Mouse (Mus musculus): Measurements from ENCODE around the gene Pax7. TPM values are rescaled to one million over a fixed set of nuclear protein-coding genes. Genes with fewer than 3 reads are reported as not detected.
A peak's percentile ranks its signal among the peaks of the same experiment; 100 is the strongest.

The Pax7 gene
- polyA plus RNA-seq, 1 experiment from 2014 or later = 0.43 TPM

DNA sequence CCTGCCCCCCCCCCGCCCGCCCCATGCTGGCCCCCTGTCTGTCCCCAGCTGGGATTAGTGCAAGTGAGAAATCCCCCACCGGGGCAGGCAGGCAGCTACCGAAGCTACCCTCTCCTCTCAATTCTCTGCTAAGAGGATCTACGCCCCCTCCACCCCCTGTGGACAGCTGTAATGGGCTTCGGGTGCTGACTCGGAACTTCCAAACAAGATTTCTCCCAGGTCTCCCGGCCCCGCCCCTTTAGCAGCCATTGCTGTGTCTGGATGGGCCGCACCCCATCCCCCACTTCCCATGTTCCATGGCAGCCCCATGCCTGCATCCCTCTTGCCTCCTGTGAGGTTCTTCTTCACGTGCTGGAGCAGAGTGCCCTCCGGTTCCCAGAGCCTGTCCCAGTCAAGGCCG lies 76.4 kb downstream of the Pax7 start:
- no peaks in the 10 kb centered on the region for H3K36me3 ChIP-seq (replicated peaks)
- H3K27me3 ChIP-seq = peaks cover 68% of the 10 kb centered on the region
- 0 out of 2 replicates have a peak overlapping the region, but pooled peaks have one; percentile 33 for H3K27ac ChIP-seq
- H3K4me2 ChIP-seq = no peak overlapping the region
- 2% methylated on average over 13 of the region's 13 CpGs for WGBS
- peaks cover 59% of the 10 kb centered on the region for H3K4me1 ChIP-seq
- no peak overlapping the region for H3K4me3 ChIP-seq (replicated peaks)
- H3K9ac ChIP-seq = peak overlapping the region; percentile 38; the same call in 1 of the 2 replicates
- H3K9me3 ChIP-seq = no peaks in the 10 kb centered on the region
- ATAC-seq (ENCODE audit: low FRiP score) = no peak

DNA sequence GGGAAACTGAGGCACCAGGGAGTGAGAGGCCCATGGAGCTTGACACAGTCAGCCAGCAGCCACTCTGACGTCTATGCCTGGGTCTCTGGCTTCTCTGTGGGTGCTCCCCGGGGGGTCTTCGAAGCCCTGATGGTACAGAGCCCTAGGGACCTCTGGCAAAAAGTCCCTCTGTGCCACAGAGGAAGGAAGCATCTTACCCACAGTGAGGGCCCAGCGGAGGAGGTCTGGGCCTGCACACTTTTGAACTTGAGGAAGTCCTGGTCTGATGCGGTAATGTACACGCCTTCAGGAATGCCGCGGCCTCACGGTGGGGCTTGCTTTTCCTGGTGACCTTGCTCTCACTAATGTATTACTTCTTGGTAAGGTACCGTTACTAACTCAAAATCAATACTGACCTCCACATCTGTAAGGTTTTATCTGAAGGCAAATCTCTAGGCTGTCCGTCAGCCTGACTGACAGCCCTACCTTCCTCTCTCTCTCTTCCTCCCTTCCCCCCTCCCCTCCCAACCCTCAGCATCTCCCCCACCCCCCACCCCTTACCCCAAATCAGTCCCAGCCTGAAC lies 79.1 kb downstream of the Pax7 start:
- no peak overlapping the region for H3K4me3 ChIP-seq (replicated peaks)
- ATAC-seq (ENCODE audit: low FRiP score) = no peak
- H3K9ac ChIP-seq = no peak overlapping the region
- 33% methylated on average over 11 of the region's 11 CpGs for WGBS
- no peaks in the 10 kb centered on the region for H3K9me3 ChIP-seq
- H3K36me3 ChIP-seq (replicated peaks) = no peaks in the 10 kb centered on the region
- peaks cover 35% of the 10 kb centered on the region for H3K4me1 ChIP-seq
- H3K27me3 ChIP-seq = peaks cover 45% of the 10 kb centered on the region
- no peak overlapping the region for H3K4me2 ChIP-seq
- no peak overlapping the region for H3K27ac ChIP-seq

- Histone ChIP-seq H3K4me3 (replicated peaks) (no peak overlapping the region), H3K36me3 (replicated peaks) (no peaks in the 10 kb centered on the region), H3K9ac (no peak overlapping the region), H3K4me1 (peaks cover 5% of the 10 kb centered on the region), H3K27ac (no peak overlapping the region), H3K27me3 (peaks cover 21% of the 10 kb centered on the region), H3K4me2 (no peak overlapping the region), H3K9me3 (no peaks in the 10 kb centered on the region)
- no peak for ATAC-seq (ENCODE audit: low FRiP score)
- 90% methylated on average over 5 of the region's 5 CpGs for WGBS
These were observed 82.4 kb downstream of the Pax7 start for GRCm38 (mm10) chr4:139750926-139751325.

- 0 out of 2 replicates have a peak, but pooled peaks cover 5% of the 10 kb centered on the region for H3K4me1 ChIP-seq
- WGBS = 50% methylated on average over 12 of the region's 12 CpGs
- no peak for ATAC-seq (ENCODE audit: low FRiP score)
- H3K9ac ChIP-seq = no peak overlapping the region
- H3K4me2 ChIP-seq = no peak overlapping the region
- peaks cover 12% of the 10 kb centered on the region; the same call in 1 of the 2 replicates for H3K27me3 ChIP-seq
- H3K4me3 ChIP-seq (replicated peaks) = no peak overlapping the region
- no peak overlapping the region for H3K27ac ChIP-seq
- H3K36me3 ChIP-seq (replicated peaks) = no peaks in the 10 kb centered on the region
- H3K9me3 ChIP-seq = no peaks in the 10 kb centered on the region
These were observed 86.0 kb downstream of the Pax7 start for GRCm38 (mm10) chr4:139747190-139747936.

GRCm38 (mm10) chr4:139746177-139746576 lies 87.2 kb downstream of the Pax7 start:
- Histone ChIP-seq H3K36me3 (replicated peaks) (no peaks in the 10 kb centered on the region), H3K9me3 (no peaks in the 10 kb centered on the region), H3K27ac (no peak overlapping the region), H3K4me1 (0 out of 2 replicates have a peak, but pooled peaks cover 5% of the 10 kb centered on the region), H3K27me3 (peaks cover 10% of the 10 kb centered on the region; the same call in 1 of the 2 replicates), H3K4me3 (replicated peaks) (no peak overlapping the region), H3K9ac (no peak overlapping the region), H3K4me2 (no peak overlapping the region)
- ATAC-seq (ENCODE audit: low FRiP score) = no peak
- 66% methylated on average over 12 of the region's 12 CpGs for WGBS

DNA sequence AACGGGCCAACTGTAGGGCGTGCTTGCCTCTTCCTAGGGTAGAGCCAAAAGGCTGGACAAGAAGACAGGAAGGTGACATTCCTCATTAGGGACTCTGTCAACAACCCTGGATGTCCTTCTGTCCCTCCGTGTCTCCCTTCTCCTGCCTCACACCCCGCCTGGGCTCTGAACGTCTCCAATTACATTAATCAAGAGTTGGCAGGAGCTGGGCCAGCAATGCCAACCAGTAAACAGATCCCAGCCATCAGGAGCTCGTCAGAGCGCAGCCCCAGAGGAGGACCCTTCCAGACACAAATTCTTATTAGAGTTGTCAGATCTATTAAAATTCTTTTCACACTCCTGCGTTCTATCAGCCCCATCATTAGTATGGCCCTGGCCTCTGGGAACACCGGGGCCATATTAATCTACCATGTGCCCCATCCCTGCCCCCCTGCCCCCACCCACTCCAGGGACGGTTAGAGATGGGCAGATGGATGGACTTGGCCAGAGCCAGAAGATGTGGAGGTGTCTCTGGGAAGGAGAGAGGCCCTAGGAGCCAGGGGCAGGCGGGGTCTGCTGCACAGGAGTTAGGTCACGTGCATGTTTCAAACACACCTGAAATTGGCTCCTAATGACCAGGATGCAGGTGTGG lies 88.4 kb downstream of the Pax7 start:
- WGBS = 72% methylated on average over 12 of the region's 12 CpGs
- H3K27me3 ChIP-seq = peaks cover 15% of the 10 kb centered on the region; the same call in 1 of the 2 replicates
- no peaks in the 10 kb centered on the region for H3K9me3 ChIP-seq
- H3K4me2 ChIP-seq = no peak overlapping the region
- H3K36me3 ChIP-seq (replicated peaks) = no peaks in the 10 kb centered on the region
- 0 out of 2 replicates have a peak, but pooled peaks cover 5% of the 10 kb centered on the region for H3K4me1 ChIP-seq
- H3K27ac ChIP-seq = no peak overlapping the region
- no peak overlapping the region for H3K4me3 ChIP-seq (replicated peaks)
- no peak overlapping the region for H3K9ac ChIP-seq
- ATAC-seq (ENCODE audit: low FRiP score) = no peak

GRCm38 (mm10) chr4:139743626-139744025 lies 89.7 kb downstream of the Pax7 start:
- Histone ChIP-seq H3K27ac (no peak overlapping the region), H3K27me3 (peaks cover 16% of the 10 kb centered on the region; the same call in 1 of the 2 replicates), H3K4me2 (no peak overlapping the region), H3K9ac (no peak overlapping the region), H3K4me1 (0 out of 2 replicates have a peak, but pooled peaks cover 5% of the 10 kb centered on the region), H3K9me3 (no peaks in the 10 kb centered on the region), H3K36me3 (replicated peaks) (no peaks in the 10 kb centered on the region), H3K4me3 (replicated peaks) (no peak overlapping the region)
- WGBS = 86% methylated on average over 3 of the region's 3 CpGs
- ATAC-seq (ENCODE audit: low FRiP score) = no peak

GRCm38 (mm10) chr4:139737035-139737434 lies 96.3 kb downstream of the Pax7 start:
- 0 out of 2 replicates have a peak, but pooled peaks cover 6% of the 10 kb centered on the region for H3K27me3 ChIP-seq
- no peak overlapping the region for H3K4me3 ChIP-seq (replicated peaks)
- no peak for ATAC-seq (ENCODE audit: low FRiP score)
- 91% methylated on average over 9 of the region's 9 CpGs for WGBS
- H3K27ac ChIP-seq = no peak overlapping the region
- no peak overlapping the region for H3K9ac ChIP-seq
- no peaks in the 10 kb centered on the region for H3K9me3 ChIP-seq
- no peaks in the 10 kb centered on the region for H3K36me3 ChIP-seq (replicated peaks)
- no peaks in the 10 kb centered on the region for H3K4me1 ChIP-seq
- H3K4me2 ChIP-seq = no peak overlapping the region

GRCm38 (mm10) chr4:139727101-139727500 lies 106.2 kb downstream of the Pax7 start:
- 74% methylated on average over 2 of the region's 2 CpGs for WGBS

DNA sequence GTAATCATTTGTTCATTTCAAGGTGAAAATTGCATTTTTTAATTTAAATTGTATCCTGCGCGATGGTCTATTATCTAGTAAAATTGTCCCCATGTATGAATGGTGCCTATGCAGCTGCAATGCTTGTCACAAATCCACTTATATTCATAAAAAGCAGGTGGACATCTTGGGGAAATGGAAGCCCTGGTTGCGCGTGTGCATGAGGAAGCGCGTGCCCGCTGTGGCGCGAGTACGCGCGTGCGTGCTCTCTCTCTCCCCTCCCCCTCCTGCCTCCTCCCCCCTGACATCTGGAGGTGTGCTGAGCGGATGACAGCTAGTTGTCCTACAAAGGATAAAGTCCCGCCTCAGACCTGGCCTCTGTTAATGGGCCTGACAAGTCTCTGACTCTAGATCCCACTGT lies 107.9 kb downstream of the Pax7 start:
- no peak for ATAC-seq (ENCODE audit: low FRiP score)
- H3K27ac ChIP-seq = no peak overlapping the region

More at GRCm38 (mm10) chr4:139727101-139727500, 106.2 kb downstream of the Pax7 start:
- Histone ChIP-seq H3K4me2 (no peak overlapping the region), H3K27ac (no peak overlapping the region), H3K4me1 (peaks cover 7% of the 10 kb centered on the region), H3K27me3 (peaks cover 10% of the 10 kb centered on the region), H3K4me3 (replicated peaks) (no peak overlapping the region), H3K9ac (no peak overlapping the region), H3K36me3 (replicated peaks) (no peaks in the 10 kb centered on the region), H3K9me3 (peaks cover 9% of the 10 kb centered on the region)
- no peak for ATAC-seq (ENCODE audit: low FRiP score)

GRCm38 (mm10) chr4:139724296-139724695 lies 109.0 kb downstream of the Pax7 start:
- Histone ChIP-seq H3K9ac (no peak overlapping the region), H3K27ac (no peak overlapping the region), H3K27me3 (peaks cover 10% of the 10 kb centered on the region), H3K4me3 (replicated peaks) (no peak overlapping the region), H3K36me3 (replicated peaks) (no peaks in the 10 kb centered on the region), H3K4me1 (peaks cover 7% of the 10 kb centered on the region), H3K4me2 (no peak overlapping the region), H3K9me3 (peaks cover 9% of the 10 kb centered on the region)
- WGBS = 63% methylated on average over 4 of the region's 4 CpGs
- ATAC-seq (ENCODE audit: low FRiP score) = no peak

More for the DNA sequence above, 107.9 kb downstream of the Pax7 start:
- peaks cover 10% of the 10 kb centered on the region for H3K27me3 ChIP-seq
- H3K4me1 ChIP-seq = peaks cover 7% of the 10 kb centered on the region
- H3K4me2 ChIP-seq = no peak overlapping the region
- no peak overlapping the region for H3K9ac ChIP-seq
- H3K4me3 ChIP-seq (replicated peaks) = no peak overlapping the region
- 77% methylated on average over 15 of the region's 15 CpGs for WGBS
- H3K9me3 ChIP-seq = peaks cover 9% of the 10 kb centered on the region
- no peaks in the 10 kb centered on the region for H3K36me3 ChIP-seq (replicated peaks)

GRCm38 (mm10) chr4:139718978-139719377 lies 114.3 kb downstream of the Pax7 start:
- H3K4me2 ChIP-seq = no peak overlapping the region
- no peak overlapping the region for H3K4me3 ChIP-seq (replicated peaks)
- 85% methylated on average over 5 of the region's 5 CpGs for WGBS
- H3K9me3 ChIP-seq = 0 out of 2 replicates have a peak, but pooled peaks cover 3% of the 10 kb centered on the region
- H3K27me3 ChIP-seq = peaks cover 3% of the 10 kb centered on the region
- H3K4me1 ChIP-seq = peaks cover 6% of the 10 kb centered on the region; the same call in 1 of the 2 replicates
- H3K9ac ChIP-seq = no peak overlapping the region
- no peak overlapping the region for H3K27ac ChIP-seq
- no peaks in the 10 kb centered on the region for H3K36me3 ChIP-seq (replicated peaks)
- no peak for ATAC-seq (ENCODE audit: low FRiP score)

Data from forebrain, embryonic 12.5 days (tissue).